Mouse (Mus musculus): Measurements from ENCODE around the gene H2afj.
"Not testable (repeated sequence)": the region's sequence is repeated elsewhere in the genome, so short reads cannot be mapped to it uniquely, and the experiment has no call there.

The H2afj gene

DNA sequence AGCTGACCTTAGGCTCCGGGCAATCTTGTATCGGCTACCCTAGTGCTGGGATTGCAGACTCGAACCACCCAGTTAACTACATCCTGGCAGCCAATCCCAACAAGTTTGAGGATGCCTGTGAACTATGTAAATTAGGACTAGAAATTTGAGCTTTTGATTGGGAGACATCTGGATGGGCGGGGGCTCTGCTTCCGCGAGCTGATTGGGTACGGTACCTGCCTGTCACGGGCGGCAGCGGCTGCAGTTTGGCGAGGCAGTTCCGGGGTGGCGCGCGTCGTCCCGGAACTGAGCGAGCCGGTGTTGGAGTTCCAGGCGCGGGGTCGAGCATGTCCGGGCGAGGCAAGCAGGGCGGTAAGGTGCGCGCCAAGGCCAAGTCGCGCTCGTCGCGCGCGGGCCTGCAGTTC lies at the start of gene H2afj:
H2afj (plus strand) TSS at position 231 of the 404 bp plus-strand sequence.
- peak; percentile 91 for DNase-seq (ENCODE audit: low read depth, low spot score)

DNA sequence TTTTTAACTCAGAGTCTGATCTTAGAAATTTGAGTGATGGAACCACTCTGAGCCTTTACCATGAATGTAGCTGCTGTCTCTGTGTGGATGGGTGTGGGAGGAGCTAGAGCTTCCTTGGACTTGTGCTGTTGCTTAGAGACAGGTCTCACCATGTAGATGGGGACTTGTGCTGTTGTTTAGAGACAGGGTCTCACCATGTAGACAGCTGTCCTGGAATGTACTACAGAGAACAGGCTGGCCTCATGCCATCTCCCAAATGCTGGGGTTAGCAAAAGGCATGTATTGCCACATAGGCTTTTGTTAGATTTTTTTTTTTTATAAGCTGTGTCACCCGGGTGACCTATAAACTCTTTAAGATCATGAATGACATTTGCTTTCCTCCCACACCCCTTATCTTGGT lies 44.1 kb upstream of the H2afj start:
- DNase-seq (ENCODE audit: low read depth, low spot score): no peak

DNA sequence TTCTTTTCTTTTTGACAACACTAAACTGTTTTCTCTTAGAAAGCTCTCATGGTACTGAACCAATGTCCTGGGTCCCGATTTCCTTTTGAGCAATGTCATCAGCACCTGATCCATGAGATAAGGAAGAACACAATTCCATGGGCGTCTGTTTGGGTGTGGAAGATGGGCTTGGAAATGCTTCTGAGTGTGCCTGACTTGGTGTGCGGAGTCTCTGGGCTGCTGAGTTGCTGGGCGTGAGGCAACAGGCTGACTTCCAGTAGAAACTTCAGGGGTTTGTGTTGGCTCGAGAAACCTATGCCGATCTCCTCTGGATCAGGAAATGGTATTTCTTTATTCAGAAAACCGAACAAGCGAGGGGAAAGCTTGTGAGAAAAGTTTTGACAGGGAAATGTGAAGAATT lies 38.9 kb upstream of the H2afj start:
- no peak for DNase-seq (ENCODE audit: low read depth, low spot score)

DNA sequence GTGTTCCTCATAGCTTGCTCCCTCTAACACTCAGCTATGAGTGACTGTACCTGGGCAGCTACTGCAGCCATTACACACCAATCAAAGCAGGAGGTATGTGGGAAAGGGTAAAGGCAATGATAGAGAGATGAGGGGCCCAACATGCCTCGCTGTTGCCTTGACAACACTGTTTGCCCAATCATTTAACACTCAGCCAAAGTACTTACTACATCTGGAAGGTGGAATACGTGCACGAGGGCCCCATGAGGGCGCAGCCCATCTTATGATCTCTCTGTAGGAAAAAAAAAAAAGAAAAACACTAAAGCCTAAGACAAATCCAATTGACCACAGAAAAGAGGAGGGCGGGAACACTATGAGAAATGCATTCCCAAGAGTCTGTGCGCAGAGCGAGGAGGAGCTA lies 38.2 kb upstream of the H2afj start:
- DNase-seq (ENCODE audit: low read depth, low spot score): no peak

DNA sequence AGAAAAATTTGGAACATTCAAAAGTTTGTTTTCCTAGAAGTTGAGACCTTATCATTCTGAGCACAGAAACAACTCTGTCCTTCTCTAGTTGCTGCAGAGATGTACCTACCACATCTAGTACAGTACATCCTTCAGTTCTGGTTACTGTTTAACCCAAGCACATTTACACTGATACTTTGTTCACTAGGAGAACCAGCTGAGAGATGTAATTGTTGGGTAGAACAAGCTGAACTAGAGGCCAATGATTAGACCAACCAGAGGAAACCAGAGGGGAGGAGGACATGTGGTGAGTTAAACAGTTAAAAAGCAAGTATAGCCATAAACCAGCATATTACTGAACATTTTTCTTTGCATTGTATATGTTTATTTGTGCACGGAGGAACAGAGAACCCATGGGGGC lies 31.7 kb upstream of the H2afj start:
- no peak for DNase-seq (ENCODE audit: low read depth, low spot score)

DNA sequence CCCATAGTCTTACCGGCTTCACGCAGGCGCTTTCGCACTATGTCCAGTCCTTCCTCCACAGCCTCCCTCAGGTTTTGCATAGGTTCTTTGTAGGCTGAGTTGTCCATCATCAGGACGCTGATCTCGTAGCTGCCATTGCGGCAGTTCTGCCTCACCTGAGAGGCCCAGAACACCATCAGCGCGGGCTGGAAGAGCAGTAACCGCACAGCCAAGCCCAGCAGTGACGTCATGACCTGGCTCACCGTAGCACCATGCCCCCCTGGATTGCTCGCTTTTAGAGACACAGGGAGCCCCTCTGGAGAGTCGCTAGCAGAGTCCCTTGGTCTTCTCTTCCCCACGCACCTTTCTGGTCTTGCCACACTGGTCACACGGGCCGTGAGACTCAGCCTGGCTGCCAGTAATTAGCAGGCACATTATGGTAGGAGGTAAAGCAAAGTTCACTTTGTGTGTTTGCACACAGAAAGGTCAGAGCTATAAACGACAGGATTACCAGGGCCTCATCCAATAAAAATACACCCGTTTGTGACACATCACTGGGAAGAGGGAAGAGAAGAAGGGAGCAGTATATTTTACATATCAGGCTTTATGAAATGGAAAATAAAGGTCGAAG lies 26.6 kb upstream of the H2afj start, which contains the start of gene Gucy2c:
Gucy2c (minus strand) TSS at position 389 of the 610 bp plus-strand sequence.
- no peak for DNase-seq (ENCODE audit: low read depth, low spot score)

DNA sequence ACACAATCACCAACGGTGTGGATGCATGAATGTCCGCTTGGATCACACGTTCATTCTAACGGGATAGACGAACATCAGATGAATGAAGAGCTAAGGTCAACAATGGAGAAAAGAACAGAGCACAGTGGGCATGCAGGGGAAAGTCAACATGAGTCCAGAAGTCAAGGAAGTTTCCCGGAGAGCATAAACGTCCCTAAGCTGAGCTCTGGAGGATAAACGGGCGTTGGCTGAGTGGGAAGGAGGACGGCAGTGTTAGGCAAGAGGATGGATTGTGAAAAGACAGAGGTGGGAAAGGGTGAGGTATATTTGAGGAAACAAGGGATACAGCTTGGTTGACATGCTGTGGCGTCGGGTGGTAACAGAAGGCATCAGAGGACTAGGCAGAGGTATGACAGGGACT lies 25.9 kb upstream of the H2afj start:
- DNase-seq (ENCODE audit: low read depth, low spot score): no peak

DNA sequence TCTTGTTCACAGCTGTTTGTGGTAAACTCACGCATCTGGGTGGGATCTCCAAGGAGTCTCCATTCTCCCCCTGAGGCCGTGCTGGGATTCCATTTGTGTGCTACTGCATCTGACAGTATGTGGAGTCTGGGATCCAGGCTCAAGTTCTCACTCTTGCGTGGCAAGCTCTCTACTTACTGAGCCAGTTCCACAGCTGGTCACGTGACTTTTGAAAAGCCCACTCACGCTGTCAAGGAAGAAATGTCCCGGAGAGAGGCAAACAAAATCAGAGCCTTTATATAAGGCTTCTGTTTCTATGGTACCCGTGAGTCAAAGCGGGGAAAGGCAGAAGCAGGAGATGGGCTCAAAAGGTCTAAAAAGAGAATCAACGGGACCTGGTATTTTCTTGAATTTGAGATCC lies 25.3 kb upstream of the H2afj start:
- DNase-seq (ENCODE audit: low read depth, low spot score): no peak

DNA sequence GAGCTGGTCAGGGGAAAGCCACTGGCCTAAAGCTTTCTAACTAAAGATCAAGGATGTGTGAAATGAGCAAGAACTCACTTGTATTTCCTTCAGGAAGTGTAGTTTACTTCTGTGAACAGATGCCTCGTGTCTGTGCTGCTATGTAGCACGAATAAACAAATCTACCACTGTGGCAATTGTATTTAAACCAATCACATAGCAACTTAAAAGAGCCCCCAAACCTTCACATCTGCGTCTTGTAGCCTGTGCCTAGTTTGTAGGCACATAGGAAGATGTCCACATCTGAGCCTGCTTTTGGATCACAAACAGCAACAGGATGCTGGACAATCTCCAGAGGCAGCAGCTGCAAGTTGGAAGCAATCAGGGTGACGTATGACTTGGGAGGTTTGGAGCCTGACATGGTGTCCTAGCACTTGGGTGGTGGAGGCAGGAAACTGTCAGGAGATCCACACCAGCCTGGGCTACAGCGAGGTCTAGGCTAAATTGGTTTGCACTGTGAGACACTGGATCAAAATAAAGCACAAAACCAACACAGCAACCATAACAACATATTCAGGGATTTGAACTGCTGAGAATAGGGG lies 18.6 kb upstream of the H2afj start:
- no peak for DNase-seq (ENCODE audit: low read depth, low spot score)

DNA sequence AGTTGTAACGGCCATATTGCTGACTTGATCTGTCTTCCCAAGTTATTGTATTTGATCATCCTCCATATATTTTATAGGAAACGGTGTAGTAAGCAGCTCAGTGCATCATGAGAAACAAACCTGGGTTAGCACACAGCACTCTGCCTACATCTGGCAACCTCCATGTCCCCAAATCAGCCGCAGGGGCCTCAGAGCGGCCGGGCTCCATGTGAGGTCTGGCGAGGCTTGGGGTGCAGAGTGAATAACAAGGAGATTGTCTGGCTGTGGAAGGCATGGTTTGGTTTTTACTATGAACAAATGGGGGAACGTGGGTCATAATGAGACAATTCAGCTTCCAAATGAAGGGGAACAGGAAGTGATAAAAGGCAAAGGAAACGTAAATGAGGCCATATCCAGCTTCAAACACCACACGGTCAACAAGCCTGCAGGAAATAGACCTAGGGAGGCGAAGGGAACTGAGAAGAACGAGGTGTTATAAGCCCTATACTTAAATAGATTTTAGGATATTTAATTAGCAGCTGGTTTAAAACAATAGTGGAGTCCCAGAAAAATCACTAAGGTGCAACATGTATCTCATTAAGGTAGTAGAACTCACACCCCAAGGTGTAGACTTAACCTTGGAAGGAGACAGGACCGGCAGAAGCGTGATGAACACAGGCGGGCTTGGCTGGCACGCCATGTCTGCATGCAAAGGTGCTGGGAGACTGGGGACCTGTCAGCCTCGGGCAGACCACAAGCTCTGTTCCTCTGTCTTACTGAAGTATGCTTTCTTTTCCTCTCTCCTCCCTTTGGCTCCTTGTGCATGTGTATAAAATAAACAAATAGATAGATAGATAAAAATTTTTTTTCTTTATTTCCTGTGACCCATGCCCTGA lies 14.9 kb upstream of the H2afj start:
- no peak for DNase-seq (ENCODE audit: low read depth, low spot score)

DNA sequence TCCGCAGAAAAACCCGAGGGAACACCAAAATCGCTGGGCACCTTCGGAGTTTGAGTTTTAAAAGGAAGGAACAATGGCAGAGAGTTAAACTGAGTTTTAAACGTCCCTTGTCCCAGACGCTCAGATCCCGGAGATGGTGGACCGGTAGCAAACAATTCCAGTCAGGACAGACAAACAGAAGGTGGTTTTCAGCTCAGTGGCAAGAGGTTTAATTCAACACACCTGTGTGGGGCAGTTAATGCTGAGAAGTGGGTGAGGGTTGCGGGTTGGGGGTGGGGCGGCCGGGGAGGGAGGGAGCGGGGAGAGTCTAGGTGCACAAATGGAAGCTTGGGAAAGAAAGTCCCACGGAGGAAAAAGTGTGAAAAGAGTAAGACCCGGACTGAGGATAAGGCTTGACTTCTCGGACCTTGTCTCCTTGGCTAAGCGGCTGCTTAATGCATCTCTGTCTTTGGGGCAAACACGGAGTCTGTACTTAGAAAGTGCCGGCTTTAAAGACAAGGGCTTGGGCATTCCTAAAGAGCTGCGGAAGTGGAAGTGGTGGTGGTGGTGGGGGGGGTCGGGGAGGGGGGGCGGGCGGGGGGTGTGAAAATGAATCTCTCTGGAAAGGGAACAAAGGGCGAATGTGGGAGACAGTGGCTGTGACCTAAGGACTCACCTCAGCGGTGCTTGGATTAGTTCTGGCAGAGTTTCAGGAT lies 14.1 kb upstream of the H2afj start:
- DNase-seq (ENCODE audit: low read depth, low spot score): no peak

DNA sequence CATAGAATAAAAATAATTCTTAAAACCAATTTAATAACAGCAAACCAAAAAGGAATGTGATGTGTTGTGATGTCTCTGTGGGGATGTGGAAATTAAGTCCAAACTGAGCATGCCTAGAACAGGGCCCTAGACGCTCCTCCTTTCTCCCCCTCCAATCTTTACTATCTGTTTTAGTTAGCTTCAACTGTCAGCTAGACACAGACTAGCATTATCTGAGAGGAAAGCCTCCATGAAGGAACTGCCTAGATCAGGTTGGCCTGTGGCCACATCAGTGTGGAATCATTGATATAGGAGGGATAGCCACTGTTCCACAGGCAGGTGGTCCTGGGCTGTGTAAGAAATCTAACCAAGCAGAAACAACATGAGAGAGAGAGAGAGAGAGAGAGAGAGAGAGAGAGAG lies 12.9 kb upstream of the H2afj start:
- no peak for DNase-seq (ENCODE audit: low read depth, low spot score)

DNA sequence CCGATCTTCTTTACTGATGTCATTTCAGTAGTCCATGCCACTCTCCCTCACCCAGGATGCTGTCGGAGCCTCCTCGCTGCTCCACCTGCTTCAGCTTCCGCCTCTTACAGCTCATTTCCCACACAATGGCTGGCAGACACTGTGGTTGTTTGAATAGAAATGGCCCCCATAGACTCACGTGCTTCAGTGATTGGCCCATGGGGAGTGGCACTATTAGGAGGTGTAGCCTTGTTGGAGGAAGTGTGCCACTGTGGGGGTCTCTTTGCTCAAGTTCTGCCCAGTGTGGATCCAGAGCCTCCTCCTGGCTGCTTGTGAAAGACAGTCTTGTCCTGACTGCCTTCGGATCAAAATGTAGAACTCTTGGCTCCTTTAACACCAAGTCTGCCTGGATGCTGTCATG lies 12.2 kb upstream of the H2afj start:
- DNase-seq (ENCODE audit: low read depth, low spot score): no peak

DNA sequence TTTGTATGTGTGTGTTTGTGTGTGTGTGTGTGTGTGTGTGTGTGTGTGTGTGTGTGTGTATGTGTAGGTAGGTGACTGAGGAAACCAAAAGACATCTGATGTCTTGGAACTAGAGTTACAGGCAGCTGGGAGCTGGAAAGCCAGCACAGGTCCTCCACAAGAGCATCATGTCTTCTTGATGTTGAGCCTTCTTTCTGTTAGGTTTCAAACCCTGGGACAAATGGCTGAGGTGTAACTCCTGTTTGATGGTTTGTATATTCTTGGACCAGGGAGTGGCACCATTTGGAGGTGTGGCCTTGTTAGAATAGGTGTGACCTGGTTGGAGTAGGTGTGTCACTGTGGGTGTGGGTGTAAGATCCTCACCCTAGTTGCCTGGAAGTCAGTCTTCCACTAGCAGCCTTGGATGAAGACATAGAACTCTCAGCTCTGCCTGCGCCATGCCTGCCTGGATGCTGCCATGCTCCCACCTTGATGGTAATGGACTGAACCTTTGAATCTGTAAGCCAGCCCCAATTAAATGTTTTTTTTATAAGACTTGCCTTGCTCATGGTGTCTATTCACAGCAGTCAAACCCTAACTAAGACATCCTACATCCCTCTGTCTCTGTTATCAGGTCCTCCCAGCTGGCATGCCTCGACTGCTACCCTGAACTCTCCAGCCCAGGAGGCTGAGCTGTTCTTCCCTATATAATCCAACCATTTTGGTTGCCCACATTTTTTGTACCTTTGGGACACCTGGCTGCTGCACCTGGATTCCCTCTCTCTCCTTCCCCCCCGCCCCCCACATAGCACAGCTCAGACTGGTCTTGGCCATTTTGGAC lies 10.0 kb upstream of the H2afj start:
- DNase-seq (ENCODE audit: low read depth, low spot score): not testable (repeated sequence)

DNA sequence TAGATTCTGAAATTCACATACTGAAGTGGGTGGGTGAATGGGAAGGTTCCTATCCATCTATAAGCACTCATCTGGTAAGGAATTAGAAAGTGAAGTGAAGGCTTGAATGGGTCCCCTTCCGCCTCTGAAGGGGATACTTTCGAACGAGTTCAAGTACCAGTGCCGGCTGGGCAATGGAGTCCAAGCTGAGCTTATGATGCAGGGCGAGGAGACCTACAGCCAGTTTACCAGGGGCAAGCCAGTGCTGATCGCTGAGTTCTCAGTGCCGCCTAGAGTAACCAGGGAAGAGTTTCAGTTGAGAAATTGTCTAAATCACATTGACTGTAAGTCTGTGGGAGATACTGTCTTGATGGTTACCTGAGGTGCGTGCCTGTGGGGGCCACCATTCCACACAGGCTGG lies 7.3 kb upstream of the H2afj start:
- DNase-seq (ENCODE audit: low read depth, low spot score): no peak

DNA sequence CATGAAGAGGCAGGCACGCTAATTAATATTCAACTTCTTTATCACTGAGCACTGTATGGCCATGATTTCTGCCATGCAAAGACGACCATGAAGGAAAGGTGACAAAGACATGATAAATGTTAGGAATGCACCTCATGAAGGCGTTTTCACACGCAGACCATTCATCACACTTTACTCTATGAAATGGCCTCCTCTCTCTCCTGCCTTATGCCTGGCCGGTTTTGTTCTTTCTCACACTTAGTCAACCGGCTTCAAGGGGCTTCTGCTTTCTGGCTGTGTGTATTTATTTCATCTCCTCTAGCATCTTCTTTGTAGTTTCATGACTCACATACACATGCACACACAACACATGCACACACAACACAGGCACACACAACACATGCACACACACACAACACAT lies 6.8 kb upstream of the H2afj start:
- DNase-seq (ENCODE audit: low read depth, low spot score): no peak

DNA sequence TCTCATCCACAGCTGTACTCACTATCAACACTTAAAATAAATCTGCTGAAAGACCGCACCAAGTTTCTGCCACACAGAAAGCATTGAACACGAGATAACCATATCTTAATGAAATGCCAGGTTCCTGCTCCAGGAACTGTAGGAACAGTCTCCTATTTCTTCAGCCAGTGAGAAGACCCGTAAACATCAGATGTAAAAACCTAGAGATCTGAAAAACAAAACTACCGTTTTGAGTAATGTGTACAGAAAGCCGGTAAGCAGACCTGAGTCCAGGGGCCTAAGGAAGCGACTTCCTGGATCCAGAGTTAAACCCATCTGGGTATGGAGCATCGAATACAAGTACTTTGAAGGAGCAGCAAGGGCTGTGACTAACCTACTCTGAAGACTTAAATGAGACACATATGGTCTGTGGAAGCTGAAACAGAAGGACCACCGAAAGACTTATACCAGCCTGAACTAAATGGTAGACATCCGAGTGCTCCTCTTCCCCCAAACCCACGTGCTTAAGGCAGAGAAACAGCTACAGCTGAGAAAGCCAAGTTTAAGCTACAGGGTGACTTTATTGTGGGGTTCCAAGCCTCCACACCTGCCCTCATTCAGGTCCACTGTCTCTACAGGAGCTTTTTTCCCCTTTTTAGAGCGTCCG lies 4.8 kb upstream of the H2afj start:
- no peak for DNase-seq (ENCODE audit: low read depth, low spot score)

DNA sequence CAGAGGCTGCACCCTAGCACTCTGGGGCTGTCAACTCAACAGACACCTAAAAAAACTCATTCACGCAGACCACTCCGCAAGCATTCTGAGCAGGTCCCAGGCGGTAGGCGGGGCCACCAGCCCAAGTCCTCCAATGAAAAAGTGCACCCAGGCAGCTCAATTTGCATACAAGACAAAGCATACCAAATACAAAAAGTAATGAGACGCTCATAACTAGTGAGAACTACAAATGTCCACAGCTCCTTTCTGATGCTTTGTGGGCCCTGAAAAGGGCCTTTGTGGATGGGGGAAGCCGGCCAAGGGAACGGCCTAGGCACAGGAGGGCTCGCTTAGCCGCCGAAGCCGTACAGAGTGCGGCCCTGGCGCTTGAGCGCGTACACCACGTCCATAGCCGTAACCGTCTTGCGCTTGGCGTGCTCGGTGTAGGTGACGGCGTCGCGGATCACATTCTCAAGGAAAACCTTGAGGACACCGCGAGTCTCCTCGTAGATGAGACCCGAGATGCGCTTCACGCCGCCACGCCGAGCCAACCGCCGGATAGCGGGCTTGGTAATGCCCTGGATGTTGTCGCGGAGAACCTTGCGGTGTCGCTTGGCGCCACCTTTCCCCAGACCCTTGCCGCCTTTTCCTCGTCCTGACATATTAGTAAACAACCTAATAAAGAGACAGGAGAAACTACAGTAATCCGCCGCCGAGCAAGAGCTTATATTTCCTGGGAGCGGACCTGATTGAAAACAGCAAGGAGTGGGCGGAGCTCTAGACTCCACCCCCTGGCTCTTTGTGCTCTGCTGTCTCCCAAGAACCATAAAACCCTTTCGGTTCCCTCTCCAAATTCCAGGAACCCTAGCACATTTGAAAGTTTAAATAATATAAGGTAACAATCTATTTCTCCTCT lies 4.1 kb upstream of the H2afj start, which contains the start of gene Hist4h4:
Hist4h4 (minus strand) TSS at position 677 of the 895 bp plus-strand sequence.
- DNase-seq (ENCODE audit: low read depth, low spot score): peak; percentile 99

DNA sequence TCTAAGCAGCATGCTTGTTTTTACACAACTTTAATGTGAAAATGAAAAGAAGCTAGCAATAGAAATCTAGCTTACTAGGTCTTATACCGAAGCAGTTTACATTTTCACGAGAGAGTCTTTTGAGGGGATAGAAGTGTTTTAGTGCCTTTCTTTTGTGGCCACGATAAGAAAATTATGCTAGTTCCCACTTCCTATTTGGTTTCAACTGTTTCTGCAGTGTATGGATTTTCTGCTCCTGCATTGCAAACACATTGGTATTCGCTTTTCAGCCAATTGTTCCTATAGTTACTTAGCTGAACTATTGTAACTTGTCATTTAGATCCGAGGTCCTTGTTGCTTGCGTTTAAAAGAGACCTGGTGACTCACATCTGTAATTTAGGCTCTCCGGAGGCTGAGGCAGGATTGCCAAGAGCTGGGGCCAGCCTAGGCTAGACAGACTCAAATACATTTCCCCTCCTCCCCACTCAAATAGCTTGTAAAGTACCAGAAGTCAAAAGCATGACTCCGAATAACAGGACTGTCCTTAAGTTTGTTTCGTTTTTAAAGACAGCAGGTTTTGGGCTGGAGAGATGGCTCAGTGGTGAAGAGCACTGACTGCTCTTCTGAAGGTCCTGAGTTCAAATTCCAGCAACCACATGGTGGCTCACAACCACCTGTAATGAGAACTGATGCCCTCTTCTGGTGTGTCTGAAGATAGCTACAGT lies 3.2 kb upstream of the H2afj start:
- DNase-seq (ENCODE audit: low read depth, low spot score): no peak

Measured in embryo, embryonic 11.5 days (tissue).